Mouse (Mus musculus) limb, embryonic 10.5 days (tissue): ENCODE results near the gene Vmn2r114. TPM values are rescaled to one million over a fixed set of nuclear protein-coding genes. Genes with fewer than 3 reads are reported as not detected.
"Not testable (repeated sequence)": the region's sequence is repeated elsewhere in the genome, so short reads cannot be mapped to it uniquely, and the experiment has no call there.

Experiments
- DNase-seq: peaks from one replicate; pipeline ENCODE4 v3.0.0-alpha.2; 2017; ENCODE audit warnings: low spot score
- H3K27ac ChIP-seq: fragments of 300-500 bp; sonication (generic); 2 replicates; pipeline ENCODE4 v1.5.1; 2016; ENCODE audit warnings: mild to moderate bottlenecking
- H3K27me3 ChIP-seq: fragments of 300-500 bp; sonication (generic); 2 replicates; pipeline ENCODE4 v1.6.1; 2016; ENCODE audit warnings: low read depth, mild to moderate bottlenecking; ENCODE audit not compliant: poor library complexity, severe bottlenecking
- H3K36me3 ChIP-seq: fragments of 300-500 bp; sonication (generic); 2 replicates; pipeline ENCODE4 v1.6.1; 2016; ENCODE audit warnings: mild to moderate bottlenecking, moderate library complexity
- H3K4me1 ChIP-seq: fragments of 300-500 bp; sonication (generic); 2 replicates; pipeline ENCODE4 v1.6.1; 2016
- H3K4me3 ChIP-seq: fragments of 300-500 bp; sonication (generic); 2 replicates; pipeline ENCODE4 v1.5.1; 2016; ENCODE audit warnings: mild to moderate bottlenecking, moderate library complexity
- H3K9me3 ChIP-seq: fragments of 300-500 bp; sonication (generic); replicated peaks from 2 replicates; pipeline ENCODE4 v1.6.1; 2016; ENCODE audit warnings: mild to moderate bottlenecking
- WGBS: fragments of 180-500 bp; shearing (Covaris S2); methylation state at CpG from one replicate; pipeline ENCODE4 v1.1.7; 2016; 5-methylcytosine and 5-hydroxymethylcytosine counted together
- polyA plus RNA-seq: library from polyadenylated mRNA; unstranded; fragments of >200 nt; fragmentation: Nextera tagmentation; extraction: Ambion mirVana; gene quantifications from 2 replicates; pipeline ENCODE4 v1.2.1, GENCODE M21; 2016

Vmn2r114 gene
- not detected in 2 replicates for polyA plus RNA-seq

- not testable (repeated sequence) for H3K36me3 ChIP-seq, DNase-seq, H3K4me3 ChIP-seq, H3K27me3 ChIP-seq, H3K27ac ChIP-seq, H3K9me3 ChIP-seq, H3K4me1 ChIP-seq
- 75% methylated on average over 2 of the region's 2 CpGs for WGBS
These were observed at the start of gene Vmn2r114 for GRCm38 (mm10) chr17:23312437-23312836. Gene Vmn2r114, minus strand, starts transcription at chr17:23312537.

GRCm38 (mm10) chr17:23351644-23352043 lies 39.3 kb upstream of the Vmn2r114 start:
- Histone ChIP-seq H3K4me1 (no peaks in the 10 kb centered on the region), H3K27ac (no peak overlapping the region), H3K36me3 (no peaks in the 10 kb centered on the region), H3K4me3 (no peak overlapping the region), H3K9me3 (0 out of 2 replicates have a peak, but pooled peaks cover 2% of the 10 kb centered on the region), H3K27me3 (no peaks in the 10 kb centered on the region)
- no peak for DNase-seq
- 78% methylated on average over 1 of the region's 1 CpGs for WGBS

GRCm38 (mm10) chr17:23343441-23343840 lies 31.1 kb upstream of the Vmn2r114 start, which contains the start of gene Vmn2r115:
Gene Vmn2r115, plus strand, starts transcription at chr17:23343741.
- H3K27ac ChIP-seq, DNase-seq, H3K4me3 ChIP-seq, H3K9me3 ChIP-seq, H3K27me3 ChIP-seq, H3K4me1 ChIP-seq, H3K36me3 ChIP-seq: not testable (repeated sequence)
- WGBS, result 46% methylated on average over 2 of the region's 2 CpGs

- H3K36me3 ChIP-seq, result no peaks in the 10 kb centered on the region
- DNase-seq, result no peak
- no peaks in the 10 kb centered on the region for H3K27me3 ChIP-seq
- no peak overlapping the region for H3K4me3 ChIP-seq
- H3K27ac ChIP-seq, result no peak overlapping the region
- peaks cover 4% of the 10 kb centered on the region; the same call in 1 of the 2 replicates for H3K9me3 ChIP-seq
- WGBS, result 75% methylated on average over 6 of the region's 6 CpGs
- H3K4me1 ChIP-seq, result no peaks in the 10 kb centered on the region
These were observed 18.3 kb upstream of the Vmn2r114 start for GRCm38 (mm10) chr17:23330657-23331056.

Other genes starting within 250 kb of the Vmn2r114 start
- gene Zfp40, start 119.3 kb downstream of the Vmn2r114 start, polyA plus RNA-seq, result 6.8 and 12.2 TPM in 2 replicates
- gene Vmn2r115, start 31.2 kb upstream of the Vmn2r114 start, polyA plus RNA-seq, result not detected in 2 replicates
- gene Vmn2r116, start 72.1 kb upstream of the Vmn2r114 start, polyA plus RNA-seq, result not detected in 2 replicates
- not detected in 2 replicates for gene Vmn2r117, start 167.2 kb upstream of the Vmn2r114 start, polyA plus RNA-seq